Mouse (Mus musculus): Measurements from ENCODE around the gene Rsc1a1.

- TF ChIP-seq CTCF (IDR thresholded peaks at IDR 0.05; ENCODE audit: low read depth, low read length) (no peak), GATA1 (IDR thresholded peaks at IDR 0.05; ENCODE audit: borderline replicate concordance, low read length) (no peak), POLR2AphosphoS5 (IDR thresholded peaks at IDR 0.05; ENCODE audit: insufficient replicate concordance, low read depth, low read length) (no peak)
These were observed 42.1 kb downstream of the Rsc1a1 start for GRCm38 (mm10) chr4:141643118-141643855.
